Mouse (Mus musculus) myocyte (in vitro differentiated cells): ENCODE results near the gene Kcnk13. TPM values are rescaled to one million over a fixed set of nuclear protein-coding genes. Genes with fewer than 3 reads are reported as not detected.
A peak's percentile ranks its signal among the peaks of the same experiment; 100 is the strongest.

Source experiments
- H3K27me3 ChIP-seq: one replicate; pipeline ENCODE4 v1.6.1; 2011; ENCODE audit not compliant: control insufficient read depth, insufficient read depth, insufficient read length
- H3K36me3 ChIP-seq: one replicate; pipeline ENCODE4 v1.6.1; 2011; ENCODE audit not compliant: control insufficient read depth, insufficient read depth
- H3K4me2 ChIP-seq: one replicate; pipeline ENCODE4 v1.6.1; 2011; ENCODE audit warnings: low read depth, control low read depth
- H3K4me3 ChIP-seq: one replicate; pipeline ENCODE4 v1.5.1; 2011; ENCODE audit warnings: mild to moderate bottlenecking, control low read depth, moderate library complexity
- H3K79me2 ChIP-seq: one replicate; pipeline ENCODE4 v1.6.1; 2011; ENCODE audit not compliant: control insufficient read depth, insufficient read depth
- H3ac ChIP-seq: one replicate; pipeline ENCODE4 v1.6.1; 2011; ENCODE audit not compliant: control insufficient read depth, insufficient read length
- MAX ChIP-seq: IDR thresholded peaks from one replicate; pipeline ENCODE4 v1.6.1; 2011; ENCODE audit warnings: low read depth, mild to moderate bottlenecking, control low read depth
- POLR2A ChIP-seq: IDR thresholded peaks from one replicate; pipeline ENCODE4 v1.6.1; 2011; ENCODE audit warnings: low read depth, mild to moderate bottlenecking, control low read depth, moderate library complexity; ENCODE audit not compliant: insufficient read length
- POLR2AphosphoS2 ChIP-seq: IDR thresholded peaks from one replicate; pipeline ENCODE4 v1.6.1; 2011; ENCODE audit warnings: low read depth, control low read depth; ENCODE audit not compliant: insufficient read length
- SRF ChIP-seq: IDR thresholded peaks from one replicate; pipeline ENCODE4 v1.6.1; 2011; ENCODE audit warnings: low read depth; ENCODE audit not compliant: control insufficient read depth, insufficient read length
- polyA plus RNA-seq: library from polyadenylated mRNA; unstranded; fragments of >200 nt; fragmentation: generic; extraction: Trizol; gene quantifications from one replicate; pipeline ENCODE4 v1.2.1, GENCODE M21; 2012; ENCODE audit warnings: missing spikeins

Kcnk13 gene
- polyA plus RNA-seq, 1 experiment, result 1.8 TPM

GRCm38 (mm10) chr12:100109986-100110696 lies 145.8 kb downstream of the Kcnk13 start, which contains the start of gene Psmc1:
TSS of gene Psmc1 (plus strand) at chr12:100110154.
- peak within 1 kb of the TSS; percentile 70 for H3K4me3 ChIP-seq
- H3K4me2 ChIP-seq, result peak within 1 kb of the TSS; percentile 92
- H3ac ChIP-seq, result peak within 1 kb of the TSS; percentile 43
- no peaks in the 10 kb centered on the region for H3K27me3 ChIP-seq
- H3K36me3 ChIP-seq, result peaks cover 26% of the 10 kb centered on the region
- peak; percentile 76 for TF ChIP-seq POLR2A
- TF ChIP-seq SRF, result no peak
- TF ChIP-seq MAX, result peak; percentile 70
- peak; percentile 92 for TF ChIP-seq POLR2AphosphoS2
- H3K79me2 ChIP-seq, result peaks cover 21% of the 10 kb centered on the region

Other genes with a start within 250 kb of the Kcnk13 start
- gene Efcab11, start 80.1 kb upstream of the Kcnk13 start, polyA plus RNA-seq, result 3.5 TPM
- gene Tdp1, start 80.0 kb upstream of the Kcnk13 start, polyA plus RNA-seq, result 32.2 TPM
- gene Psmc1, start 145.7 kb downstream of the Kcnk13 start, polyA plus RNA-seq, result 201 TPM
- gene Nrde2, start 195.2 kb downstream of the Kcnk13 start, polyA plus RNA-seq, result 9.3 TPM
- gene Calm1, start 234.9 kb downstream of the Kcnk13 start, polyA plus RNA-seq, result 385 TPM